Mouse (Mus musculus) heart, adult 2 months (tissue): ENCODE results near the gene Ip6k3.

Source experiments
- CTCF ChIP-seq: fragments of 200-600 bp; IDR thresholded peaks from 2 replicates; pipeline ENCODE4 v1.8.1; 2022; ENCODE audit warnings: antibody characterized with exemption, mild to moderate bottlenecking, moderate library complexity
- EP300 ChIP-seq: fragments of 200-500 bp; IDR thresholded peaks from 2 replicates; pipeline ENCODE4 v1.6.1; 2011; ENCODE audit warnings: low read depth, low read length, control low read depth; ENCODE audit not compliant: insufficient read depth
- POLR2A ChIP-seq: fragments of 200-500 bp; IDR thresholded peaks from 2 replicates; pipeline ENCODE4 v1.6.1; 2011; ENCODE audit warnings: mild to moderate bottlenecking, low read depth, low read length, control low read depth; ENCODE audit not compliant: insufficient read depth

GRCm38 (mm10) chr17:27166901-27167300, 694 bp downstream of the Ip6k3 start:
- no peak for TF ChIP-seq POLR2A
- TF ChIP-seq CTCF: no peak
- no peak for TF ChIP-seq EP300
